Mouse (Mus musculus) ovary, postnatal 10 days (tissue): ENCODE measurements at regions not wholly inside any gene's neighbourhood (a gene's known extent, or its start where the extent isn't known, plus 50 kb on each side); places are given as distances from the start of the nearest gene placed in this dataset.

Experiments
- DNase-seq: peaks from one replicate; pipeline ENCODE4 v3.0.0; 2022; ENCODE audit warnings: low spot score

DNA sequence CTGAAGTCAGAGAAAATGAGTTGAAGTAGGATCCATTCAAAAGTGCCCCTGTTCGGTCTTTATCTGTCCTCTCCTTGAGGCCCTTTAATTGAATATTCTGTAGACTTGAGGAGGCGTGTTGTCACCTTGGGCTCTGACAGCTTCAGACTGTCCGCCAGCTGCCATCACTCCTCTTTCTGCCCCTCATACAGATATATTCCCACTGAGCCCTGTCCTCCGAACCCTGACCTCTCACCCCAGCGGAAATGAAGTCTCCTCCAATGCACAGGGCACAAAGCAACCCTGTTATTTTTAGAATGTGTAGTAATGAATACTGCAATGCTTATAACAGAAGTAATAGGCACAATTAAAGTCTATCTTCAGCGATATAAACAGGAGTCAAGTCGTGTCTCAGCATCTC, 117.4 kb upstream of the Gm14444 start:
- DNase-seq = no peak

GRCm38 (mm10) chr2:174897424-174897823, 112.6 kb upstream of the Gm14444 start:
- DNase-seq = no peak

- no peak for DNase-seq
Measured at GRCm38 (mm10) chr2:174899940-174900670, 109.9 kb upstream of the Gm14444 start.

DNA sequence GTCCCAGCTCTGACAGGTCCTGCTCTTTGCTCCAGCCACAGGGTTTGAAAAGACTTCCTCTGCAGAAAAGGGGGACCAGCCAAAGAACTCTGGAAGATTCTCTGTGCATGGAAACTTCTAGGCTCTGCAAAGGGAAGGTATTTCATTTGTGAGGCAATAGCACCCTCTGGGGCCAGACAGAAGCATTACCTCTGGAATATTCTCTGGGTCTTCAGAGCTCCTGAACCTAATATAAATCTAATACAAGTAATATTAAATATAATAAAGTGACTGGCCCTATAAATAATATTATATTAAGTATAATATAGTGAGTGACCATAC, 109.4 kb upstream of the Gm14444 start:
- no peak for DNase-seq

- no peak for DNase-seq
Measured at GRCm38 (mm10) chr2:174901801-174902200, 108.2 kb upstream of the Gm14444 start.

- DNase-seq = no peak
Measured at GRCm38 (mm10) chr2:174903627-174904026, 106.4 kb upstream of the Gm14444 start.

GRCm38 (mm10) chr2:174905865-174906639, 104.0 kb upstream of the Gm14444 start:
- DNase-seq = no peak

- DNase-seq = no peak
Measured at GRCm38 (mm10) chr2:174917146-174917905, 92.7 kb upstream of the Gm14444 start.

GRCm38 (mm10) chr2:174917975-174918374, 92.1 kb upstream of the Gm14444 start:
- no peak for DNase-seq

- DNase-seq = no peak
Measured at GRCm38 (mm10) chr2:174922208-174922607, 87.8 kb upstream of the Gm14444 start.

DNA sequence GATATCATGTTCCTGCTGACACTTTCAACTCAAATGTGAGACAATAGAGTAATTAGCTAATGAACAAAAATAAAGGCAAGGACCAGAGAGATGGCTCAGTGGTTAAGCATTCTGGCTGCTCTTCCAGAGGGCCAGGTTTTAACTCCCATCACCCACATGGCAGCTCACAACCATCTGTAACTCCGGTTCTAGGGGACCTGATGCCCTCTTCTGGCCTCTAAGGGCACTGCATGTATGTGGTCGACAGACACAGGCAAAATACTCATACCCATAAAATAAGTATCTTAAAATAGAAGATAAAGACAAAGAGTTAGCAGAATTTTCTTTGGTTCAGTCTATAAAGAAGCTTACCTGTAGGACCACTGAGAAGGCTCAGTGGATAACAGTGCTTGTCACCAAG, 80.3 kb upstream of the Gm14444 start:
- no peak for DNase-seq

DNA sequence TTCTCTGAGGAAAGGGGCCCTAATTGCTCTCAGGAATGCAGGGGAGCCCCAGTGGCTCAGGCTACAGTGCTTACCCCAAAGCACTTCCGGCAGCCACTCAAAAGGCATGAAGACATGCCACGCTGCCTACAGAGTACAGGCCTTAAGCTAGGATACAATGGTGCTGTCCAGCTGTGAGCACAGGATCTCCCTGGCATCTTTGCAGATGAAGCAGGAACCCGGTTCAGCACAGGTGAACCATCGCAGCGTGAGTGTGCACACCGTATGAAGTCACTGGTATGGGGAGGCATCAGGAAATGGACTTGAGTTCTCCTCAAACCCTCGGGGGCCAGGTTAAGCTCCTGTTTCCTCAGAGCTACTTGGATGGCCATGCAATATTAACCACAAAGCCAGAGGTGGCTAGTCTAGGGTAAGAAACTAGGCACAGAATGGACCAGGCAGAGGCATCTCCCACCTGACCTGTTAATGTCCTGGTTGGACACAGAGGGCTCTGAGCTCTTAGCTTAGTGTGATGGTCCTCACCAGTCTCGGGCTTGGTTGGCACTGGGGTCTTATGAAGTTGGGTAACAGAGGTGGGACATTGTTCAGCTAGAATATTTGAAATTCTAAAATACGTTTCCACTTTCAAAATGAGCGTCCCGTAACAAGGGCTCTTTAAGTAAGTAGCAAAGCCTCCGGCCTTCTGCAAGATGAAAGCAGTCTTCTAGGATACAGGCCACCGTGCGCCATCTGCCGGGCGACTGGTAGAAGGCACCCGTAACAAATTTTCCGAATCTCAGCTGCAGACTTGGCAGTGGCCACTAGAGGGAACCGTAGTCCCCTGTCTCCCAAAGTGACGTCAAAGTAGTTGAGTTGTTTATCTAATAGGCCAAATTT, 77.7 kb upstream of the Gm14444 start:
- peak; percentile 66 for DNase-seq

DNA sequence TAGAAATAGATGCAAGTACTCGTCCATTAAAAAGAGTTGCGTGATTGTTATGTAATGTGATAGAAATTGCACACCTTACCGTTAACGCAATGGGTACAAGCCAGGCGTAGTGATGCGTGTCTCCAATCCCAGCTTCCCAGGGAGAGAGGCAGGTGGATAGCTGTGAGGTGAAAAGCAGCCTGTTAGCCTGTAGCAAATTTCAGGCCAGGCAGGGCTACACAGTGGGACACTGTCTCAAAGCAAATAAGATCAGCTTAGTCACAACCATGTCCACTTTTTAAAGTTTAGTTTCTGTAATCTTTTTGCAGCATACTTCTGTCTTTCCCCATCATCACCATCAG, 77.1 kb upstream of the Gm14444 start:
- DNase-seq = no peak

GRCm38 (mm10) chr2:174936665-174937064, 73.4 kb upstream of the Gm14444 start:
- DNase-seq = no peak

DNA sequence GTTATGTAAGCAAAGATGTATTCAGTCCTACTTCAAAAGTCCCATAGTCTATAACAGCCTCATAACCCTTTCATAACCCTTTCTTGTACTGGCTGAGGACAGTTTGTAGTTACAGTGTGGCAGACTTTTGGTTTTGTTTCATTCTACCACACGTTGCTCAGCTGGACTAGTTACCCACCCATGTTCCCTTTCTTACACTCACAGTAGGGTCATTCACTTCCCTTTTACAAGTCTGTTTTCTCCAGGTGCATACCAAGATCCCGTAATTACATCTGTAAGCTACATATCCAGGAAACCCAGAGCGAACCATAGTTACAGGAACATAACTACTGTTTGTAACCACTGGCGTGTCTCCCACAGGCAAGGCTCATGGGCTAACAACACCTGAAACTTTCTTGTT, 72.1 kb upstream of the Gm14444 start:
- no peak for DNase-seq

- DNase-seq = no peak
Measured at GRCm38 (mm10) chr2:174942221-174942620, 67.8 kb upstream of the Gm14444 start.

DNA sequence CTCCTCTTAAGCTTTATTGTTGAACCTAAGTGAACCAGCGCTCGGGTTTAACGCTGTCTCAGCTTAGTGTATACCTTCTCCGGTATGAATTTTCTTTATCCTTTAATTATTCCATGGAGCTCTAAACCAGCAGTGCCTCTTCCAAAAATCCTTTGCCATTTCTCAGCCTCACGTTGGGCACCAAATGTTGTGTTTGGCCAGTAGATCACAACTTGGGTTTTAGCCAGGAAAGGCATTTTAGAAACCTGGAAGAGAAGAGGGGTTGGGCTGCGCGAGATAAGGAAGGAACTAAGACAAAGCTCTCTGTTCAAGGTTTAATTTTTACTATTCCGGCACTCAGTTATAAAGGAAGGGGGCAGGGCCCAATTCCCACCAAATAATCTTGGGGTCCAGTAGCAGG, 61.9 kb upstream of the Gm14444 start:
- no peak for DNase-seq
